Mouse (Mus musculus) embryonic facial prominence, embryonic 14.5 days (tissue): ENCODE results near the gene Ppp1r14a. TPM values are rescaled to one million over a fixed set of nuclear protein-coding genes. Genes with fewer than 3 reads are reported as not detected.

Experiments used
- ATAC-seq: fragments of 200-750 bp; cut with Nextera tagmentation; 2 replicates; pipeline ENCODE4 v1.8.0; 2017; ENCODE audit warnings: low read depth, moderate number of reproducible peaks, moderate TSS enrichment
- DNase-seq: peaks from one replicate; pipeline ENCODE4 v3.0.0-alpha.2; 2015; ENCODE audit warnings: low spot score
- H3K27ac ChIP-seq: fragments of 300-500 bp; sonication (generic); replicated peaks from 2 replicates; pipeline ENCODE4 v1.5.1; 2014; ENCODE audit warnings: low read depth, mild to moderate bottlenecking, low read length, moderate library complexity
- H3K27me3 ChIP-seq: fragments of 300-500 bp; sonication (generic); replicated peaks from 2 replicates; pipeline ENCODE4 v1.6.1; 2014; ENCODE audit warnings: low read length; ENCODE audit not compliant: control insufficient read depth, insufficient read depth
- H3K36me3 ChIP-seq: fragments of 300-500 bp; sonication (generic); 2 replicates; pipeline ENCODE4 v1.6.1; 2014; ENCODE audit warnings: low read length, mixed read lengths; ENCODE audit not compliant: control insufficient read depth, insufficient read depth
- H3K4me1 ChIP-seq: fragments of 300-500 bp; sonication (generic); 2 replicates; pipeline ENCODE4 v1.6.1; 2014; ENCODE audit warnings: antibody characterized with exemption, low read length; ENCODE audit not compliant: control insufficient read depth, insufficient read depth
- H3K4me2 ChIP-seq: fragments of 300-500 bp; sonication (generic); 2 replicates; pipeline ENCODE4 v1.6.1; 2014; ENCODE audit warnings: low read depth, mild to moderate bottlenecking, low read length, moderate library complexity, mixed read lengths
- H3K4me3 ChIP-seq: fragments of 300-500 bp; sonication (generic); 2 replicates; pipeline ENCODE4 v1.5.1; 2014; ENCODE audit warnings: low read depth, mild to moderate bottlenecking, low read length
- H3K9ac ChIP-seq: fragments of 300-500 bp; sonication (generic); 2 replicates; pipeline ENCODE4 v1.6.1; 2014; ENCODE audit warnings: low read depth, mild to moderate bottlenecking, low read length, moderate library complexity, mixed read lengths
- H3K9me3 ChIP-seq: fragments of 300-500 bp; sonication (generic); 2 replicates; pipeline ENCODE4 v1.6.1; 2016; ENCODE audit warnings: low read length; ENCODE audit not compliant: control insufficient read depth
- WGBS: fragments of 180-500 bp; shearing (Covaris S2); extraction: QIAGEN DNeasy Blood & Tissue Kit; methylation state at CpG from one replicate; pipeline ENCODE4 v1.1.7; 2014; 5-methylcytosine and 5-hydroxymethylcytosine counted together
- polyA plus RNA-seq: library from polyadenylated mRNA; unstranded; fragments of >200 nt; fragmentation: Nextera tagmentation; extraction: Ambion mirVana; gene quantifications from 2 replicates; pipeline ENCODE4 v1.2.1, GENCODE M21; 2014

The Ppp1r14a gene
- polyA plus RNA-seq, 1 experiment from 2014 or later: 13.8 TPM

GRCm38 (mm10) chr7:29282074-29282554 lies 7.0 kb upstream of the Ppp1r14a start:
- DNase-seq: no peak
- no peaks in the 10 kb centered on the region for H3K36me3 ChIP-seq
- peak overlapping the region; percentile 63 for H3K9ac ChIP-seq
- H3K4me2 ChIP-seq: peak overlapping the region; percentile 92
- H3K4me1 ChIP-seq: peaks cover 6% of the 10 kb centered on the region; the same call in 1 of the 2 replicates
- H3K4me3 ChIP-seq: peak overlapping the region; percentile 61
- H3K9me3 ChIP-seq: no peaks in the 10 kb centered on the region
- WGBS: 11% methylated on average over 14 of the region's 21 CpGs
- ATAC-seq: peak; percentile 35; the same call in 1 of the 2 replicates
- no peak overlapping the region for H3K27ac ChIP-seq
- H3K27me3 ChIP-seq: peaks cover 26% of the 10 kb centered on the region

DNA sequence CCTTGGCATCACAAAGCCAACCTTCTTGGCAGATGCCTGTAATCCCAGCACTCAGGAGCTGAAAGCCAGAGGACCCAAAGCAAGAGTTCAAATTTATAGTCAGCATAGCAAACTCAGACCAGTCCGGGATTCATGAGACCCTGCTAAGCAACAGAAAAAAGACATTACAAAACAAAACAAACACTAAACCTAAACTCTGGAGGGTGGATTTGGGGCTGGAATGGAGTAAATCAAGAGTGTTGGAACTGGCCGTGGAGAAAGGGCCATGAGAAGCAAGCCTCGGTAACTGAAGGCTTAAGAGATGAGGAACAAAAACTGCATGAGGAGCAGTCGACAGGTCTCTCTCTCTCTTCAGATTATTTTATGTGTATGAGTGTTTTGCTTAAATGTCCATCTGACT lies 5.2 kb upstream of the Ppp1r14a start:
- no peak for ATAC-seq
- WGBS: 80% methylated on average over 4 of the region's 4 CpGs
- H3K9me3 ChIP-seq: no peaks in the 10 kb centered on the region
- peaks cover 26% of the 10 kb centered on the region for H3K27me3 ChIP-seq
- peaks cover 6% of the 10 kb centered on the region; the same call in 1 of the 2 replicates for H3K4me1 ChIP-seq
- no peak overlapping the region for H3K27ac ChIP-seq
- DNase-seq: no peak
- no peaks in the 10 kb centered on the region for H3K36me3 ChIP-seq
- no peak overlapping the region for H3K4me2 ChIP-seq
- no peak overlapping the region for H3K9ac ChIP-seq
- no peak overlapping the region for H3K4me3 ChIP-seq

GRCm38 (mm10) chr7:29284523-29284922 lies 4.6 kb upstream of the Ppp1r14a start:
- ATAC-seq (no peak), DNase-seq (no peak)
- Histone ChIP-seq H3K9ac (no peak overlapping the region), H3K36me3 (no peaks in the 10 kb centered on the region), H3K27me3 (peaks cover 26% of the 10 kb centered on the region), H3K27ac (no peak overlapping the region), H3K4me1 (peaks cover 6% of the 10 kb centered on the region; the same call in 1 of the 2 replicates), H3K4me3 (no peak overlapping the region), H3K4me2 (no peak overlapping the region), H3K9me3 (no peaks in the 10 kb centered on the region)
- WGBS: 91% methylated on average over 6 of the region's 6 CpGs

DNA sequence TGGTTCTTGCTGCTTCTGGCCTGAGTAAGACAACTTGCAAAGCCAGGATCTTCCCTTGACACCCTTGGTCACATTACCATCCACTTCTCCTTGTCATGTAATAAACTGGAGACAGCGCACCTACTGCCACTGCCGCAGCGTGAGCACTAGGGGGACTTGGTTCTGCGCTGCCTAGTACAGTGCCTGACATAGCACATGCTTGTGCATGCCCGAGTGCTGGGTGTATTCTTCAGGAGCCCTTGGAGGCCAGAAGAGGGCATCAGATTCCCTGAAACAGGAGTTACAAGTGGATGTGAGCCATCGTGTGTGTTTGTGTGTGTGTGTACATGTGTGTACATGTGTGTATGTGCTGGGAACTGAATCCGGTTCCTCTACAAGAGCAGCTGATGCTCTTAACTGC lies 1.6 kb upstream of the Ppp1r14a start:
- no peak overlapping the region for H3K4me2 ChIP-seq
- no peaks in the 10 kb centered on the region for H3K36me3 ChIP-seq
- H3K9ac ChIP-seq: no peak overlapping the region
- ATAC-seq (no peak), DNase-seq (no peak)
- 85% methylated on average over 7 of the region's 7 CpGs for WGBS
- peaks cover 4% of the 10 kb centered on the region for H3K27me3 ChIP-seq
- H3K4me1 ChIP-seq: peaks cover 9% of the 10 kb centered on the region; the same call in 1 of the 2 replicates
- no peak overlapping the region for H3K27ac ChIP-seq
- H3K4me3 ChIP-seq: no peak overlapping the region
- no peaks in the 10 kb centered on the region for H3K9me3 ChIP-seq

- peak; percentile 14; the same call in 1 of the 2 replicates for ATAC-seq
- Histone ChIP-seq H3K9ac (no peak overlapping the region), H3K4me3 (no peak overlapping the region), H3K27me3 (no peaks in the 10 kb centered on the region), H3K4me2 (no peak overlapping the region), H3K9me3 (no peaks in the 10 kb centered on the region), H3K4me1 (peaks cover 13% of the 10 kb centered on the region; the same call in 1 of the 2 replicates), H3K27ac (no peak overlapping the region), H3K36me3 (no peaks in the 10 kb centered on the region)
- WGBS: 92% methylated on average over 2 of the region's 2 CpGs
- no peak for DNase-seq
These were observed 1.0 kb upstream of the Ppp1r14a start for GRCm38 (mm10) chr7:29288079-29288478.

GRCm38 (mm10) chr7:29289856-29290255 lies 748 bp downstream of the Ppp1r14a start:
- no peak overlapping the region for H3K9ac ChIP-seq
- H3K4me2 ChIP-seq: peak overlapping the region; percentile 95
- no peak for ATAC-seq
- peak overlapping the region; percentile 56; the same call in 1 of the 2 replicates for H3K4me3 ChIP-seq
- H3K27me3 ChIP-seq: no peaks in the 10 kb centered on the region
- 62% methylated on average over 6 of the region's 6 CpGs for WGBS
- H3K27ac ChIP-seq: 0 out of 2 replicates have a peak overlapping the region, but pooled peaks have one; percentile 2
- DNase-seq: peak; percentile 74
- H3K4me1 ChIP-seq: peaks cover 16% of the 10 kb centered on the region; the same call in 1 of the 2 replicates
- H3K9me3 ChIP-seq: no peaks in the 10 kb centered on the region
- H3K36me3 ChIP-seq: no peaks in the 10 kb centered on the region

GRCm38 (mm10) chr7:29290691-29291485 lies 1.8 kb downstream of the Ppp1r14a start:
- Histone ChIP-seq H3K27me3 (no peaks in the 10 kb centered on the region), H3K4me3 (no peak overlapping the region), H3K36me3 (no peaks in the 10 kb centered on the region), H3K4me1 (peaks cover 16% of the 10 kb centered on the region; the same call in 1 of the 2 replicates), H3K27ac (peak overlapping the region; percentile 15), H3K9ac (peak overlapping the region; percentile 22; the same call in 1 of the 2 replicates), H3K4me2 (no peak overlapping the region), H3K9me3 (no peaks in the 10 kb centered on the region)
- ATAC-seq (no peak), DNase-seq (no peak)
- WGBS: 43% methylated on average over 7 of the region's 11 CpGs

DNA sequence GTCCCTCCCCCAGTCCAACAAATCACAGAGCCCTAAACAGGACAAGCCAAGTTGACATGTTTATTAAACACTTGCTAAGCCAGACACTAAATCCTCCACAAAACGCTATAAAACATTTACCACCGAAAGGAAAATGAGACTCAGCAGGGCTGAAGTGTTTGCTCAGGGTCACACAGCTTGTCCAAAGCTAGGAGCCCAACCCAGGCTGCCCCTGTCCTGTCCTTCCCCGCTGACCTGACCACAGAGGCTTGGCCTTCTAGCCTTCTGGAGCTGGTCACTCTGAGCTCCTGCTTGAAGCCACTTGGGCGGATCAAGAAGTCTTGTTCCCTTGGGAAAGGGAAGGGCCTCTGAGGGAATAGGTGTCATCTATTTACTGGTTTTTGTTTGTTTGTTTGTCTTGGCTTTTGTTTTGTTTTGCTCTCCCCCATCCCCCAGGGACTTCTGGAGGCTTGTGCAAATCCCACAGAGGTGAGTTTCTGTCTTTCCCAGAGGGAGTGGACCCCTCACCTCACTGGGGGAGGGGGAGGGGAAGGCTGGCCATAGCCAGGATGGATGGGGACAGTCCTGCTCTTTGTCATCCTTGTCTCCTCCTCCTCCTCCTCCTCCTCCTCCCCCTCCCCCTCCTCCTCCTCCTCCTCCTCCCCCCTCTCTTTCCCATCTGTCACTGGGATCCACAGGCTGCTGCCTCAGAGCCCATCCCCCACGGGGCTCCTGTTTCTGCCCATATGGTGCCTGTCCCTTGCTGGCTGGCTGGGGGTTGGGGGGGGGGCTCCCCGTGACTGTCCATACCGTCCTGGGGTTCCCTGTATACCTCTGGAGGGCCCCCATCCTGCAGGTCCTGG lies 2.7 kb downstream of the Ppp1r14a start:
- Histone ChIP-seq H3K9ac (peak overlapping the region; percentile 22; the same call in 1 of the 2 replicates), H3K27ac (no peak overlapping the region; the same call in 1 of the 2 replicates), H3K27me3 (no peaks in the 10 kb centered on the region), H3K4me1 (peaks cover 16% of the 10 kb centered on the region; the same call in 1 of the 2 replicates), H3K36me3 (no peaks in the 10 kb centered on the region), H3K4me3 (no peak overlapping the region), H3K4me2 (no peak overlapping the region; the same call in 1 of the 2 replicates), H3K9me3 (no peaks in the 10 kb centered on the region)
- no peak for ATAC-seq
- WGBS: 22% methylated on average over 7 of the region's 7 CpGs
- no peak for DNase-seq
